Mouse (Mus musculus): ENCODE data around the gene Gm20662.

The Gm20662 gene

DNA sequence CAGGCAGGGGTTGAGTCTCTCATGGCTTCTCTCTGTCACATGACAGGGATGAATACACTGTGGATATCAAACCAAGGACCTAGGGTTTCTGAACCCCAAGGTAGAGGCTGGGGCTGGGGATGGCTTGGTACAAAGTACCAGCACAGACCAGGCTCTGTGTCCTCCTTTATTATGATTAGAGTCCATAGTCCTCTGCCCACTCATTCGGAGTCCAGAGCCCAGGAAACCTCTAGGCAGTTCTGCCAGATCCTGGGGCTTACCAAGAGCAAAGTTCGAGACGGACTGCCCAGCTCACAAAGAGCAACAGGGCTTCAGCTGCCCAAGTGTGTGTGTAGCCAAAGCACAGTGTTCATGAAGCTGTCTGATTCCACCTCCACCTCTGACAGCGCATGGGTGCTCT, 89.1 kb downstream of the Gm20662 start:
- no peak for DNase-seq (ENCODE audit: low read depth, low spot score)

DNA sequence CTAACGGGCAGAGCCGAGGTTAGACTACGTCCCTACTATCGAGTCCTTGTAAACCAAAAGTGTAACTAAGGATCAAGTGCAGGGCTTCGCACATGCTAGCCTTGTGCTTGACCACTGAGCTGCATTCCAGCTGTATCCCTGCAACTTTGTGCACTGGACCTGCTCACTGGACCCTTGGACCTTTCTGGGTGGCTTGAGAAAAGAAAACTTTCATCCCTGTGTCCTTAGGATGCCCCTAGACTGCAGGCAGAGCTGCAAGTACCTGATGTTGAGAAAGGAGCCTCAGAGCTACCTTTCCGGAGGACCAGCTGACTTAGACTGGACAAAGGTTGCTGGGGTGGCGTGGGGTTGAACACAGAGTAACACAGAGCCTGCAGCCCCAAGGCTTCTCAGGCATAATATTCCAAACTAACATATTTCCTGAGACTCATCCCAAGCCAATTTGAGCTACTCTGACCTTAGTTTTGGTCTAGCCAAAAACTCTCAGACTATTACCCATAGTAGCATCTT, 94.5 kb downstream of the Gm20662 start:
- no peak for DNase-seq (ENCODE audit: low read depth, low spot score)

- DNase-seq (ENCODE audit: low read depth, low spot score), result no peak
These were observed 97.4 kb downstream of the Gm20662 start for GRCm38 (mm10) chr9:108093586-108093985.

- peak; percentile 71 for DNase-seq (ENCODE audit: low read depth, low spot score)
These were observed 98.2 kb downstream of the Gm20662 start, which contains the start of gene Apeh for GRCm38 (mm10) chr9:108094184-108094941. Apeh (minus strand) TSS chr9:108094606.
